Mouse (Mus musculus): ENCODE results near the gene Rere.

DNA sequence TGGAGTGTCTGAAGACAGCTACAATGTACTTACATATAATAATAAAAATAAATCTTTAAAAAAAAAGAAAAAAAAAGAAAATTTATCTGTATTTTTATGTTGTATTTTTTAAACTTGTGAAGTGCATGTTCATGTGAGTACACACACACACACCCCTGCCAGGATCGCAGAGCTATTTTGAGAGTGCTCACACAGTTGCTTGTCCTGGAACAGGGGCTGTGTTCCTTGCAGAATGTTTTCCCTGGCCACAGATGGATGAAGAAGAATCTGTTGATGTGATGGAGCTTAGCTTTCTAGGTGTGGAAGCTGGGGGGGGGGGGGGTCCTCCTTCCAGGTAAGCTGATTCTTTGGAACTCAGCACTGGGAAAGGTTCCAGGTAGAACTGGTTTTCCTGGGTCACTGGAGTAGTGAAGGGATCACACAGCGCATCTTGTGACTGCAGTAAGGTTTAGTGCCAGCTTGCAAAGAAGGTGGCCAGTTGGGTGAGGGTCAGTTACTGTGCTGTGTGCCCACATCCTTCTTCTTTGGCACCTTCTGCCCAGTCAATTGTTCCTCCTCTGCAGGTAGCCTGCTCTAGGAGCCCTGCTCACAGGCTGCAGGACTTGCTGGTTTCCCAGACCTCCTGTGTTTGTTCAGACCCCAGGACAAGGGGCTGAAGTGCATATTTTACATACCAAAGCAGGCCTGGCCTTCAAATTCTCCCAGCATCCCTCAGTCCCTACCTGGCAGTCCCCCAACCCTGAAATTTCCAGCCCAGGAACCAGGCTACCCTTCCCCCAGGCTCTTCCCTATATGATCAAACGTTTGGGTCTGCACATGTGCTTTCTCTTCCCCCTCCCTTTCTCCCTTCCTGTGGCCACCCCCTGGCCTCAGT, 317.9 kb downstream of the Rere start:
- TF ChIP-seq EP300 (IDR thresholded peaks at IDR 0.05; ENCODE audit: low read depth in 1 of 2, low read length in 2 of 2) (no peak), UBTF (IDR thresholded peaks at IDR 0.05; ENCODE audit: borderline replicate concordance, insufficient read depth, low read depth, low read length) (no peak), MEF2A (IDR thresholded peaks at IDR 0.05; ENCODE audit: extremely low read depth, insufficient replicate concordance, low read depth, low read length, poor library complexity, severe bottlenecking) (no peak), ZKSCAN1 (IDR thresholded peaks at IDR 0.05; ENCODE audit: low read depth, low read length) (no peak), ZC3H11A (IDR thresholded peaks at IDR 0.05; ENCODE audit: low read depth, low read length) (no peak), ELF1 (IDR thresholded peaks at IDR 0.05; ENCODE audit: low read depth, low read length) (no peak), ETS1 (IDR thresholded peaks at IDR 0.05; ENCODE audit: low read depth, low read length) (no peak), CTCF (IDR thresholded peaks at IDR 0.05 in 2 of 3, conservative IDR thresholded peaks at IDR 0.05 in 1 of 3; ENCODE audit: control insufficient read depth in 1 of 3, insufficient read depth in 1 of 3, low read depth in 2 of 3, low read length in 3 of 3, poor library complexity in 1 of 3, severe bottlenecking in 1 of 3) (no peak), SIN3A (IDR thresholded peaks at IDR 0.05; ENCODE audit: low read length) (no peak)

Measured in MEL (cell line).